Mouse (Mus musculus) thymus, adult 2 months (tissue): ENCODE measurements around the gene Hvcn1.

Source experiments
- CTCF ChIP-seq: fragments of 200-500 bp; IDR thresholded peaks from 2 replicates; pipeline ENCODE4 v1.5.1; 2012; ENCODE audit warnings: mild to moderate bottlenecking, control low read depth, low read length, moderate library complexity, borderline replicate concordance; ENCODE audit not compliant: control insufficient read depth, poor library complexity, insufficient read depth; ENCODE audit errors: extremely low read depth
- POLR2A ChIP-seq: fragments of 200-500 bp; IDR thresholded peaks from 2 replicates; pipeline ENCODE4 v1.6.1; 2012; ENCODE audit warnings: mild to moderate bottlenecking, low read length, control low read depth, moderate library complexity; ENCODE audit not compliant: control insufficient read depth, poor library complexity, insufficient read depth; ENCODE audit errors: extremely low read depth

DNA sequence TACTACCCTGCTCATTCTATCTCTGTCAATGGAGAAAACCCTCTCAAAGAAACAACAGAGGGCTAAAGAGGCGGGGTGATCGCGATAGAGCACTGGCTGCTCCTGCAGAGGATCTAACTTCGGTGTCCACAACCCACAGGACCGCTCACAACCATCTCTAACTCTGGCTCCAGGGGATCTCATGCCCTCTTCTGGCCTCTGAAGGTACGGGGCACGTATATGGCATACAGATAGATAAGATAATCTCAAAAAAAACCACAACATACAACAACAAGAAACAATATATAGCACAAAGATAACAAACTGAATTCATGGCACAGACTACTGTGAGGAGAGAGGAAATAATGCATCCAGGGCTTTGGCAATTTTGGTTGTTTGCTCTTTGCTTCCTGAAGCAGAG lies 55.5 kb downstream of the Hvcn1 start:
- no peak for TF ChIP-seq CTCF
- no peak for TF ChIP-seq POLR2A
